Mouse (Mus musculus): Measurements from ENCODE around the gene Btg1. TPM values are rescaled to one million over a fixed set of nuclear protein-coding genes. Genes with fewer than 3 reads are reported as not detected.

Gene Btg1
- polyA plus RNA-seq (2012): 6.4 and 7.6 TPM in 2 replicates

DNA sequence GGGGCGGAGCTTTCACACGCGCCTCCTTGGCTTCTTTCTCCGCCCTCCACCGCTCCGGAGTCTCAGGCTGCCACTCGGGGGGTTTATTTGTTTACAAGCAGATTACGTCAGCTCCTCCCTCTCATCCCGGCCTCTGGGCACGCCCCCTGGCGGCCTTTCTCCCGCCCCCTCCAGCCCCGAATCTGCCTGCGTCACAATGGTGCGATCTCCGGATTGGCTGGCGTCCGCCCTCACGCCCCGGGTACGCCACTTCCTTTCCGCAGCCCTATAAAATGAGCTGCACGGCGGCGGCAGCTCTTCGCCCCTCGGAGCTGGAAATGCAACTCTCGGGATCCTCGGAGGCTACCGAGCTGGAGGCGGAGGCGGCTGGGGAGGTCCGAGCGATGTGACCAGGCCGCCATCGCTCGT, at the start of gene Btg1:
Gene Btg1, plus strand, starts transcription at position 298 of the 408 bp plus-strand sequence.
- TF ChIP-seq GATA1 (IDR thresholded peaks at IDR 0.05; ENCODE audit: low read length): no peak

DNA sequence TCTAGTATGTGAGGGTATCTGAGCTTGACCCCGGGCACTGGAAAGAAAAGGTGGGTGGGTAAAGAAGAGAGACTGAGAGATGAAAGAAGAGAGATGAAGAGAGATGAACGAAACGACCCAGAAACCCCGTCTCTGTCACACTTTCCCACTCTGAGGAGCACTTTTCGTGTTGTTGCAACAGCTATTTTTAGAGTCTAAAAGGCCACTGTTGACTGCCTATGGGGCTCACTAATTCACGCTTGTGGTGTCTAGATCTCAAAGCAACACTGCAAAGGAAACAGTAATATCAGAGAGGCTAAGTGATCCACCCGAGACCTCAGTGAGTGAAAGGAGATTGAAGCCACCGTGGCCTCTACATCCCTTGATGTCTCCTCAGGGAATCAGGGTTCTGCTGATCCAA, 47.3 kb upstream of the Btg1 start:
- no peak for TF ChIP-seq GATA1 (IDR thresholded peaks at IDR 0.05; ENCODE audit: low read length)

DNA sequence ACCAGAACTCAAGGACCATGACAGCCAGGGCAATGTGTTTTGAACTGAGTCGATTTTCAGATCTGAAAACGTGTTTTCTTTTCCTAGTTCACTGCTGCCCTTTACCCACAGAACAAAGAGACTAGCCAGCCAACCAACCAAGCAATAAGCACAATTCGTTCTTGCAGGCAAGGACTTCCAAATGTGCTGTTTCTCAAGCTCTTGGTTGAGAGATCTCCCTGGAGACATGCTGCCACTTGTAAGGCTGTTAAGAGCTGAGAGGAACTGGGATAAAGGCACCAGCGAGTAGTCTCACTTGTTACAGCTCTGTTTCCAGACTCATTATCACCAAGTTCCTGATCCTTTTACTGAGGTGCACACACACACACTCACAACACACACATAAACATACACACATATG, 45.6 kb upstream of the Btg1 start:
- TF ChIP-seq GATA1 (IDR thresholded peaks at IDR 0.05; ENCODE audit: low read length): no peak

DNA sequence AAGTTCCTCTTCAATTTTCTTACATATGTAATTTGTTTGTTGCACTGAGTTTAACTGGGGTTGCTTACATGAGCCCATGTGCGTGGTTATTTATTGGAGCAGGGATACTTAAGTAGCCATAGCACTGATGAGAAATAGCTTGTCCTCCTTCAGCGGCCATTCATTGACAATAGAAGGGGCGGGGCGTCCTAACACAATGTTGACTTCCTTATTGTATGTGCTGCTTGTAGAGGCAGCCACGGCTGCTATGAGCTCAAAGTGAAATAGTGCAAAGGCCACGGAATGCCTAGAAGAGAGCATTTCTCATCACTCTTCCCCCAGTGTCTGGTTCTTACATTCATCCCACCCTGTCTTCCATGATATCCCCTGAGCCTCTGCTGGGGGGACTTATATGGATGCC, 42.0 kb upstream of the Btg1 start:
- no peak for TF ChIP-seq GATA1 (IDR thresholded peaks at IDR 0.05; ENCODE audit: low read length)

DNA sequence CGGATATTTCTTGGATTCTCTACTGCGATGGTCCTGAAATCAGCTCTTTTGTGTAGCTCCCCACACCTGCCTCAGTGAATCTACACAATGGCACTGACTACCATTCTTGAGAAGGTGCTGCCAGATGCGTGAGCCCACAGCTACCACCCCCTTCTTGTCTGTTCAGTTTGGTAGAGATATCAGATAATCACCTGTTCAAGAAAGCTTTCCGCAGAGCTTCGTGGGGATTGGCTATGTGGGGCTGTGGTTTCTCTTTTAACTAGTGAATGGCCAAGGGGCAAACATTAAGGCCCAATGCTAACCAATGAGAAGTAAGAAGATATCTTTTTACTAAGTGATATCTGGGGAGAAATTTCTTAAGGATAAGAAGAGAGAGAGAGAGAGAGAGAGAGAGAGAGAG, 41.5 kb upstream of the Btg1 start:
- TF ChIP-seq GATA1 (IDR thresholded peaks at IDR 0.05; ENCODE audit: low read length): no peak

DNA sequence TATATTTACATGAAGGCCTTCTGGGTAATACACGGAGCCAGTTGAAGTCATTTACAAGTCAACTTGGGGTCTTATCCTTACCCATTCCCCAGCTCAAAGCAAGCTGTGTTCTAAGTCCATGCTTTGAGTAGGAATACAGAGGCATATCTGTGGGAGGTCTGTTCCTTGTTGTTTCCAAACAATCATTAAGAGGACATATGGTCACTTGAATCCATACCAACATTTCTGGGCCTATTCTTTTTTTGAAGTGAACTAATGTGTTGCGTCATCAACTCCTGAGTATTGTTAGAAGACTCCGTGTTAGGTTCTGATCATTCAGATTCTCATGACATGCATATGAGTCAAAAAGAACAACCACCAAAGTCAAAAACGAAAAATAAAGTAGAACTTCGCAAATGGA, 37.9 kb upstream of the Btg1 start:
- no peak for TF ChIP-seq GATA1 (IDR thresholded peaks at IDR 0.05; ENCODE audit: low read length)

DNA sequence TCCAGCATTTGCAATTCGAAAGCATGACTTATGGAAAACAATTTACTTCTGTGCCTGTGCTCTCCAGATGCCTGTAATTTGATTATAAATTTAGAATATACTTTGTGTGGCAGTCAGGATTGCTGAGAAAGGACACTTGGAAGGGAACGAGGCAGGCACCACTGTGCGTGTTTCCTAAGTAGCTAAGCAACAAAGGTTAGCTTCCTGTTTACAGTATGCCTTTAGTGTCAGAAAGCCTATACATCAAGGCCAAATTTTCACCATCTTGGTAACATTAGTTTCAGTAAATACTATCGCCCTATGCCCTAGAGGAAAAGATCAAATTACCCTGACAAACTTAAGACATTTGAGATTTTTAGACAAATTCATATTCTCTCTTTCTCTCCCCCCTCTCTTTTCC, 37.4 kb upstream of the Btg1 start:
- no peak for TF ChIP-seq GATA1 (IDR thresholded peaks at IDR 0.05; ENCODE audit: low read length)

DNA sequence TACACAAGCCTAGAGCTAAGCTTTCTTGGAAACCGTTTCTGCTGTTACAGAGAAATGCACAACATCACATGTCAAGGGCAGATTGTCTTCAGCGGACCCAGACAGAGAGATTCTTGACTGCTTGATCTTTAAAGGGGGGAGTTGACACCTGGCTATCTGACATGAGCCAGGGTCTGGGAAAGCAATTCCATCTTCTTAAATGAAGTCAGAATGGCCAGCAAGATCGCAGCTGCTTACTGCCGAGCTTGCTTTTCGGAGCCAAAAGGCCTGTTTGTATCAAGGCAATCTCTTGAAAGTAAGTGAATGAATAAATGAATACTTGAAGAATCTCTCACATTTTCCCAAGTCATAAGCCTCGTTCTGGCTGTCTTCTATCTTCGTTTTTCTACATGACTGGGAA, 36.6 kb upstream of the Btg1 start:
- TF ChIP-seq GATA1 (IDR thresholded peaks at IDR 0.05; ENCODE audit: low read length): no peak

DNA sequence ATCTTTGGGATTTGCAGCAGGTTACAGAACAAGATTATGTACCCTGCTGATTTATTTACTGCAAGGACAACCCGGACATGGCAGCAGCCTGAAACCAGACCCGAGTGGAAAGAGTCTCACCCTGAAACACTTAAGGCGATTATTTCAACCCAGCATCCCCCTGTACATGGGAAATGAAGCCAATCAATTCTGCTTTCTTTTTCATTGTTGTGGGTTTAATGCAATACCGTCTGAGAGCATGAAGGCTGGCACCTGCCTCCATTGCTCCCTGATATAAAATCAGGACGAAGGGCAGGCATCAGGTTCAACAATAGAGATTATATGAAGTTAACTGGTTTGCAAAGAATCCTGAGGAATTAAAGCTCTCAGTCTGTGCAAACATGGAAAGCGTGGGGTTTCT, 35.6 kb upstream of the Btg1 start:
- no peak for TF ChIP-seq GATA1 (IDR thresholded peaks at IDR 0.05; ENCODE audit: low read length)

DNA sequence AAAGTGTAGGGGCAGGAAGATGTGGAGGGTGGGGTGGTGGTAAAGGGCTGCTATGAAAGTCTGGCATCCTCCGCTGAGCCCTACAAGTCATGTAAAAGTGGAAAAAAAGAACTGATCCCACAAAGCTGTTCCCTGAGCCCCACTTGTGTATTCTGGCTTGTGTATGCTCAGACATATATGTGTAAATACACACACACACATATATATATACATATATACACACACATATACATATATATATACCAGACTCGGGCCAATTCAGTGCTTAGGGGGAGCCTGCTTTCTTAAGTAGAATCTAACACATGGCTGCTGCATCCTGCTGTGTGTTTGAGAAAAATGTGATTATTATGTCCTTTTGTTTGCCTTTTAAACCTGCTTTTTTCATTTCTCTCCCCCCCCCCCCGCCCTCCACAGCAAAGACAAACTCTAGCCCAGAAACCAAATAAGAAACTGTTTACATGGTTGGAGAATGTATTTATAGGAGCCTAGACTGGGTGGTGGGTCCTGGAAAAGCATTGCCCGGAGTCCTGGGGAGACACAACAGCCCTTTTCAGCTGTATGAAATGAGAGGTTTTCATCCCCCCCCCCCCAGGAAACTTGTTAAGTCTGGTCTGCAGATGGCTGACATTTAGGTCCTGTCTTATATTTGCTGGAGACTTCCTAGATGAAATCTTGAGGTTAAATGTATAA, 30.5 kb upstream of the Btg1 start:
- TF ChIP-seq GATA1 (IDR thresholded peaks at IDR 0.05; ENCODE audit: low read length): no peak

DNA sequence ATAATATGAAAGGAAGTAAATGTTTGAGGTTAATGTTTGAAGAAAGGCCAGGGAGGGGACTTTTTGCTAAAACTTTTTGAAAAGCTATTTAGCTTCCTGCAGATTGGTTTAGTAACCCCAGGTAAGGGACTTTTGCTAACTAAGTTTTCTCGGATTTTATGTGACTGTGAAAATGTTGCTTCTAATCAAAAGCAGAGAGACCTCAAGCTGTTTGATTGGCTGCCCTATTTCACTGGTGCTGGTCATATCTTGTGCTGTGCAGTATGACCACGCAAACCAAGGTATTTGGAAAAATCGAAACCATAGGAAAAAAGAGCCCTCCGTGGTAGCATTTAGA, 30.0 kb upstream of the Btg1 start:
- no peak for TF ChIP-seq GATA1 (IDR thresholded peaks at IDR 0.05; ENCODE audit: low read length)

DNA sequence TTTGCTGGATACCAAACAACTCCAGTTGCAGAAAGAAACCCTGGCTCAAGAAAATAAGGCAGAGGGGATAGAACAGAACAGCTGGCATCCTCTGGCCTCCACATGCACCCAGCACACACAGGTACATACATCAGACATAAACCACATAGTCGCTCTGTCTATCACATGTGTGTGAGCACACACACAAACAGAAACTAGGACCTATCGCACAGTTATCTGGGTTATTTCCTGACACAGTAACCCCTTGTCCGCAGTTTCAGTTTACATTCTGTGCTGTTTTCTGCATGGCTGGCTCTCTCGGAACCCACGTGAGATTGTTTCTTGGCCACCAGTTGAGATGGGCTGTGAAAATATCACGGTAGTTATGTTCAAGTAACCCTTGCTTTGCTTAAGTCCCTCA, 28.6 kb upstream of the Btg1 start:
- no peak for TF ChIP-seq GATA1 (IDR thresholded peaks at IDR 0.05; ENCODE audit: low read length)

DNA sequence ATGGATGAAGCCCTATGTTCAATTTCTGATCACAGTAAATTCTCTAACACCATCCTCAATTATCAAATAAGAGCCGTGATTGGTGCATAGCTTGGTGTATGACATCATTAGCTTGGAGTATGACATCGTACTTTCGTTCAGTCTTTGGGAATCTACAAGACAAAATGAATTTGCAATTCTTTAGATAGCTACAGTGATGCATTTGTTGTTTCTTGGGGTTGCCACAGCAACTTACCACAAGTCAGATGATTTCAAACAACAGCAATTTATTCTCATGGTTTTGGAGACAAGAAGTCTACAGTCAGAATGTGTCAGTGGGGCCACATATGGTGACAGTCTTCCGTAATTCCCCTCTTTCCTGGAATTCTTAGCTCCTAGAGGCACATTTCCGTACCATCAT, 27.0 kb upstream of the Btg1 start:
- TF ChIP-seq GATA1 (IDR thresholded peaks at IDR 0.05; ENCODE audit: low read length): no peak

DNA sequence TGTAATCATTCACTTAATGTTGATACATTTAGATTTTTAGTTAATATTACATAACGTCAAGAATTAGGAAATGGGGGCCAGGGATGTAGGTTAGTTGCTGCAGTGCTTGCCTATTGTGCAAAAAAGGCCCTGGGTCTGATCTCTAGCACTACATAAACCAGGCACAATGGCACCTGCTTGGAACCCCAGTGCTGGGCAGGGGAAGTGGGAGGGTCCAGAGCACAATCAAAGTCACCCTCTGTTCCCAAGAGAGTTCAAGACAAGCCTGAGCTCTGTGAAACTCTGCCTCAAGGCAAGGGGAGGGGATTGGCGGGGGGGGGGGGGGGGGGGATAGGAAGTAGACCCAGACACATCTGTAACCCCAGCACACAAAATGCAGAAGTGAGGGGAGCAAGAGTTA, 24.7 kb upstream of the Btg1 start:
- no peak for TF ChIP-seq GATA1 (IDR thresholded peaks at IDR 0.05; ENCODE audit: low read length)

DNA sequence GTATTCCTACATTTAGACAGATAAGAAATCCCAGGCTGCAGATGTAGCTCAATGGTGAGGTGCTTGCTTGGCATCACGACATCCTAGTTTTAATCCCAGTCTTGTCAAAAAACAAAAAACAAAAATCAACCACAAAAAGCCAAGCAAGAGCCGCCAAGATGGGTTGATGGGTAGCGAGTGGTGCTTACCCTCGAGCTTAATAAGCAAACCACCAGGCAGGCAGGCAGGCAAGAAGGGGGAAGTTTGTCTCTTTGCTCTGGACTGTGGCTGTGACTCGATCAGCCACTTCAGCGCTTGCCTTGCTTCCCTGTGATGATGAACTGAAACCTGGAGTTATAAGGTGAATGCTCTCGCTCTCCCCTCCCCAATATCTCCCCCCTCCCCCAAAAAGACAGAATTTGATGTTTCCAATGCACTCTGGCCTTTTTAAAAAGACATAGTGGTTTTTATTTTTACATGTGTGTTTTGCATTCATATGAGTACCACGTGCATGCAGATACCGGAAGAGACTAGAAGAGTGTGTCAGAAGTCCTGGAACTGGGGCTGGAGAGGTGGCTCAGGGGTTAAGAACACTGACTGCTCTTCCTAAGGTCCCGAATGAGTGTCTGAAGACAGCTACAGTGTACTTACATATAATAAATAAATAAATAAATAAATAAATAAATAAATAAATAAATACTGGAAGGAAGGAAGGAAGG, 21.2 kb upstream of the Btg1 start:
- no peak for TF ChIP-seq GATA1 (IDR thresholded peaks at IDR 0.05; ENCODE audit: low read length)

DNA sequence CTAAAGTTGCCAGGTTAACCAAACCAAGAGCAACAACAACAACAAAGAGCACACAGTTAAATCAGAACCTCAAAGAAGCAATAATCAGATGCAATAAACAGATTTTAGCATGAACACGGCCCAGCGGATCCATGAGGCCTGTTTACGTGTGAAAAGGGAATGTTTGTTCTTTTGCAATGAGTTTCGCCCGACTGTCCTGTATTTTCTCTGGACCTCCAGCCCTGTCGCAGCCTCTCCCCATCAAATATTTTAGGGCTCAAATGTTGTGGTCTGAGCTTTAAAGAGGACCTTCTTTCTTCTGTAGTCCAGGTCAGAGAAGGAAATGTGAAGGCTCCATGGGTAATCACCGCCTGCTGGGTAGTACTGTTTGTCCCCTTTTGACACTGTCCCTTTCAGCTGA, 20.4 kb upstream of the Btg1 start:
- TF ChIP-seq GATA1 (IDR thresholded peaks at IDR 0.05; ENCODE audit: low read length): no peak

DNA sequence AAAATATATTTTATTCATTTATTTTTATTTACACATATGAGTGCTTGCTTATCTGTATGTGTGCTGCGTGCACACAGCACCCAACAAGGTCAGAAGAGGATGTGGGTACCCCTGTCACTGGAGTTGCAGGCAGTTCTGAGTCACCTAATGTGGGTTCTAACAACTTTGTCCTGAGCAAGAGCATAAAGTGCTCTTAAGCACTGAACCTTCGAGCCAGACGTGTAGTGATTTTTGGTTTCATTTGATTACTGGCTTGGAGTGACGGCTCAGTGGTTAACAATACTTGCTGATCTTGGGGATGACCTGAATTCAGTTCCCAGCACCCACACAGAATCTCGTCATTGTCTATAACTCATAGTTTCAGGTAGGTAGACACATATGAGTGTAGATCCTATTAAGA, 17.2 kb upstream of the Btg1 start:
- no peak for TF ChIP-seq GATA1 (IDR thresholded peaks at IDR 0.05; ENCODE audit: low read length)

All from G1E-ER4 (cell line).